Comparison of ENCODE assay signal across 8 mouse cellular contexts in the genomic region with DNA sequence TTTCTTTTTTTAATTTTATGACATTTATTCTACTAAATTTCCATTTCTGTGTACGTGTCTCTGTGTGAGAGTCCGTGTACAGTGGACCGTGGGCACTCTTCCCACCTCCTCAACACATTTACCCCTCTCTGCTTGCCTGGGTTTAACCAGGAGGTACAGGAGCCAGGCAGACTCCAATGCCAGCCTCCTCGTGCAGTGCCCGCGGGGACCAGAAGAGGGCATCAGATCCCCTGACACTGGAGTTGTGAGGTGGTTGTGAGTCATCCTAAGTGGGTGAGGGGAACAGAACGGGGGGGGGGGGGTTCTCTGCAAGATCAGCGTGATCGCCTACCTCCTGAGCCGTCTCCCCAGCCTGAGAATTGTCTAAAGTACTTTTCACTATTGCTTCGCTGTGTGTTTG. TPM values are rescaled to one million over a fixed set of nuclear protein-coding genes. Genes with fewer than 3 reads are reported as not detected.
A peak's percentile ranks its signal among the peaks of the same experiment; 100 is the strongest.
DNase-seq lines count a peak whose midpoint lies in the region; ATAC-seq and TF ChIP-seq lines count a peak whose summit lies in the region.

No protein-coding gene starts in this region.

- no peak overlapping the region for H3K27ac ChIP-seq in liver, adult 2 months (replicated peaks; ENCODE audit: insufficient read depth, low read depth, low read length)
- H3K27ac ChIP-seq in liver, embryonic 11.5 days (ENCODE audit: low read depth, low read length), result no peak overlapping the region
- H3K27ac ChIP-seq in intestine, postnatal 0 days (ENCODE audit: low read depth, low read length), result no peak overlapping the region

- H3K9ac ChIP-seq in liver, adult 2 months (ENCODE audit: low read depth, low read length), result no peak overlapping the region
- no peak overlapping the region for H3K9ac ChIP-seq in liver, embryonic 11.5 days (ENCODE audit: low read depth, low read length)
- no peak overlapping the region for H3K9ac ChIP-seq in intestine, postnatal 0 days (ENCODE audit: low read depth, low read length)

- WGBS in liver, adult 2 months, result 11% methylated on average over 11 of the region's 11 CpGs
- WGBS in liver, embryonic 11.5 days, result 18% methylated on average over 10 of the region's 11 CpGs
- WGBS in intestine, postnatal 0 days, result 12% methylated on average over 11 of the region's 11 CpGs

- peaks cover 13% of the 10 kb centered on the region for H3K27me3 ChIP-seq in liver, adult 2 months (ENCODE audit: control insufficient read depth, insufficient read depth, low read length)
- H3K27me3 ChIP-seq in liver, embryonic 11.5 days (replicated peaks; ENCODE audit: control insufficient read depth, insufficient read depth, low read length), result peaks cover 80% of the 10 kb centered on the region
- peaks cover 76% of the 10 kb centered on the region for H3K27me3 ChIP-seq in intestine, postnatal 0 days (replicated peaks; ENCODE audit: control insufficient read depth, insufficient read depth, low read length)

- H3K36me3 ChIP-seq in liver, adult 2 months (ENCODE audit: control insufficient read depth, insufficient read depth, low read length), result no peaks in the 10 kb centered on the region
- H3K36me3 ChIP-seq in liver, embryonic 11.5 days (ENCODE audit: control insufficient read depth, insufficient read depth, low read length), result no peaks in the 10 kb centered on the region
- H3K36me3 ChIP-seq in intestine, postnatal 0 days (ENCODE audit: control insufficient read depth, insufficient read depth), result no peaks in the 10 kb centered on the region

- peaks cover 6% of the 10 kb centered on the region for H3K4me1 ChIP-seq in liver, adult 2 months (ENCODE audit: control insufficient read depth, insufficient read depth, low read length)
- peaks cover 3% of the 10 kb centered on the region; the same call in 1 of the 2 replicates for H3K4me1 ChIP-seq in liver, embryonic 11.5 days (replicated peaks; ENCODE audit: control insufficient read depth, insufficient read depth, low read length)
- no peaks in the 10 kb centered on the region; the same call in 1 of the 2 replicates for H3K4me1 ChIP-seq in intestine, postnatal 0 days (replicated peaks; ENCODE audit: control insufficient read depth, insufficient read depth, low read length)

- no peak overlapping the region for H3K4me3 ChIP-seq in liver, adult 2 months (ENCODE audit: insufficient read depth, low read depth, low read length)
- no peak overlapping the region for H3K4me3 ChIP-seq in liver, embryonic 11.5 days (ENCODE audit: low read depth, low read length)
- H3K4me3 ChIP-seq in intestine, postnatal 0 days (ENCODE audit: low read depth, low read length), result no peak overlapping the region

- no peak for TF ChIP-seq POLR2A in liver, adult 2 months (IDR thresholded peaks at IDR 0.05; ENCODE audit: extremely low read depth, insufficient read depth, low read length)

- no peak overlapping the region for H3K4me2 ChIP-seq in liver, embryonic 11.5 days
- no peak overlapping the region for H3K4me2 ChIP-seq in intestine, postnatal 0 days (replicated peaks; ENCODE audit: low read depth)

- no peaks in the 10 kb centered on the region for H3K9me3 ChIP-seq in liver, embryonic 11.5 days (ENCODE audit: control insufficient read depth, low read length)
- no peaks in the 10 kb centered on the region for H3K9me3 ChIP-seq in intestine, postnatal 0 days (ENCODE audit: control insufficient read depth)

- ATAC-seq in liver, embryonic 11.5 days (replicated peaks; ENCODE audit: low FRiP score), result no peak
- no peak for ATAC-seq in intestine, postnatal 0 days
- no peak for ATAC-seq in erythroid progenitor cell, adult 5-6 weeks (replicated peaks; ENCODE audit: low FRiP score, poor library complexity, severe bottlenecking)

- peak; percentile 52 for DNase-seq in liver, adult 2 months (ENCODE audit: extremely low read depth, low read depth, low spot score)
- DNase-seq in liver, embryonic 11.5 days (ENCODE audit: low spot score), result no peak
- DNase-seq in R1 (ENCODE audit: low read depth, low spot score), result peak; percentile 64
- peak; percentile 58 for DNase-seq in cerebellum, adult 9-11 months
- DNase-seq in lung, adult 18-20 months, result peak; percentile 51 to 66
- peak; percentile 50 for DNase-seq in right cerebral cortex, postnatal 25 days

- H3K79me2 ChIP-seq in liver, adult 2 months (ENCODE audit: control insufficient read depth, insufficient read depth, low read length), result no peaks in the 10 kb centered on the region

- TF ChIP-seq CTCF in liver, adult 2 months (IDR thresholded peaks at IDR 0.05; ENCODE audit: low read depth, low read length), result peak; percentile 85
- peak; percentile 71 for TF ChIP-seq CTCF in intestine, postnatal 0 days (IDR thresholded peaks at IDR 0.05; ENCODE audit: low read depth)

RNA-seq across cellular contexts. Expression of a gene that starts 2.2 kb away (rescaled TPM):
- not detected in 2 replicates for total RNA-seq in liver, adult 2 months (2014; rRNA removed)
- not detected in 2 replicates for polyA plus RNA-seq in liver, adult 2 months (2012; rRNA removed)
- polyA plus RNA-seq in liver, embryonic 11.5 days (2014; fragmentation: Nextera tagmentation; extraction: Ambion mirVana), result not detected in 2 replicates
- not detected in 2 replicates for polyA plus RNA-seq in intestine, postnatal 0 days (2015; fragmentation: Nextera tagmentation; extraction: Ambion mirVana)
- not detected in 2 replicates for total RNA-seq in erythroid progenitor cell, adult 5-6 weeks (2015; ENCODE audit: low replicate concordance)
- not detected in 2 replicates for total RNA-seq in erythroid progenitor cell, adult 5-6 weeks (2017; ENCODE audit: low replicate concordance)

RNA-seq across cellular contexts. Expression of a gene that starts 4.2 kb away (rescaled TPM):
- not detected in 2 replicates for total RNA-seq in liver, adult 2 months (2014; rRNA removed)
- not detected in 2 replicates for polyA plus RNA-seq in liver, adult 2 months (2012; rRNA removed)
- not detected in 2 replicates for polyA plus RNA-seq in liver, embryonic 11.5 days (2014; fragmentation: Nextera tagmentation; extraction: Ambion mirVana)
- not detected in 2 replicates for polyA plus RNA-seq in intestine, postnatal 0 days (2015; fragmentation: Nextera tagmentation; extraction: Ambion mirVana)
- not detected in 2 replicates for total RNA-seq in erythroid progenitor cell, adult 5-6 weeks (2015; ENCODE audit: low replicate concordance)
- total RNA-seq in erythroid progenitor cell, adult 5-6 weeks (2017; ENCODE audit: low replicate concordance), result not detected in 2 replicates

RNA-seq across cellular contexts. Expression of a gene that starts 14.6 kb away (rescaled TPM):
- 10.9 and 15.7 TPM in 2 replicates for total RNA-seq in liver, adult 2 months (2014; rRNA removed)
- polyA plus RNA-seq in liver, adult 2 months (2012; rRNA removed), result 38.1 and 38.4 TPM in 2 replicates
- 119 and 122 TPM in 2 replicates for polyA plus RNA-seq in liver, embryonic 11.5 days (2014; fragmentation: Nextera tagmentation; extraction: Ambion mirVana)
- polyA plus RNA-seq in intestine, postnatal 0 days (2015; fragmentation: Nextera tagmentation; extraction: Ambion mirVana), result 68.0 and 70.6 TPM in 2 replicates
- 11.2 and 15.1 TPM in 2 replicates for total RNA-seq in erythroid progenitor cell, adult 5-6 weeks (2015; ENCODE audit: low replicate concordance)
- total RNA-seq in erythroid progenitor cell, adult 5-6 weeks (2017; ENCODE audit: low replicate concordance), result 8.3 and 11.3 TPM in 2 replicates

RNA-seq across cellular contexts. Expression of a gene that starts 51.7 kb away (rescaled TPM):
- total RNA-seq in liver, adult 2 months (2014; rRNA removed), result 6.3 and 6.7 TPM in 2 replicates
- 2.0 and 2.1 TPM in 2 replicates for polyA plus RNA-seq in liver, adult 2 months (2012; rRNA removed)
- polyA plus RNA-seq in liver, embryonic 11.5 days (2014; fragmentation: Nextera tagmentation; extraction: Ambion mirVana), result 26.3 and 30.8 TPM in 2 replicates
- polyA plus RNA-seq in intestine, postnatal 0 days (2015; fragmentation: Nextera tagmentation; extraction: Ambion mirVana), result 6.4 and 6.8 TPM in 2 replicates
- total RNA-seq in erythroid progenitor cell, adult 5-6 weeks (2015; ENCODE audit: low replicate concordance), result 14.1 and 18.0 TPM in 2 replicates
- 6.3 and 7.6 TPM in 2 replicates for total RNA-seq in erythroid progenitor cell, adult 5-6 weeks (2017; ENCODE audit: low replicate concordance)

RNA-seq across cellular contexts. Expression of a gene that starts 51.7 kb away (rescaled TPM):
- 1.0 and 1.8 TPM in 2 replicates for total RNA-seq in liver, adult 2 months (2014; rRNA removed)
- polyA plus RNA-seq in liver, adult 2 months (2012; rRNA removed), result 3.4 and 3.7 TPM in 2 replicates
- 14.4 and 14.8 TPM in 2 replicates for polyA plus RNA-seq in liver, embryonic 11.5 days (2014; fragmentation: Nextera tagmentation; extraction: Ambion mirVana)
- 4.2 and 4.5 TPM in 2 replicates for polyA plus RNA-seq in intestine, postnatal 0 days (2015; fragmentation: Nextera tagmentation; extraction: Ambion mirVana)
- total RNA-seq in erythroid progenitor cell, adult 5-6 weeks (2015; ENCODE audit: low replicate concordance), result 5.0 and 7.2 TPM in 2 replicates
- 0.61 and 5.3 TPM in 2 replicates for total RNA-seq in erythroid progenitor cell, adult 5-6 weeks (2017; ENCODE audit: low replicate concordance)
